Mouse (Mus musculus): ENCODE results near the gene Map4k1.

DNA sequence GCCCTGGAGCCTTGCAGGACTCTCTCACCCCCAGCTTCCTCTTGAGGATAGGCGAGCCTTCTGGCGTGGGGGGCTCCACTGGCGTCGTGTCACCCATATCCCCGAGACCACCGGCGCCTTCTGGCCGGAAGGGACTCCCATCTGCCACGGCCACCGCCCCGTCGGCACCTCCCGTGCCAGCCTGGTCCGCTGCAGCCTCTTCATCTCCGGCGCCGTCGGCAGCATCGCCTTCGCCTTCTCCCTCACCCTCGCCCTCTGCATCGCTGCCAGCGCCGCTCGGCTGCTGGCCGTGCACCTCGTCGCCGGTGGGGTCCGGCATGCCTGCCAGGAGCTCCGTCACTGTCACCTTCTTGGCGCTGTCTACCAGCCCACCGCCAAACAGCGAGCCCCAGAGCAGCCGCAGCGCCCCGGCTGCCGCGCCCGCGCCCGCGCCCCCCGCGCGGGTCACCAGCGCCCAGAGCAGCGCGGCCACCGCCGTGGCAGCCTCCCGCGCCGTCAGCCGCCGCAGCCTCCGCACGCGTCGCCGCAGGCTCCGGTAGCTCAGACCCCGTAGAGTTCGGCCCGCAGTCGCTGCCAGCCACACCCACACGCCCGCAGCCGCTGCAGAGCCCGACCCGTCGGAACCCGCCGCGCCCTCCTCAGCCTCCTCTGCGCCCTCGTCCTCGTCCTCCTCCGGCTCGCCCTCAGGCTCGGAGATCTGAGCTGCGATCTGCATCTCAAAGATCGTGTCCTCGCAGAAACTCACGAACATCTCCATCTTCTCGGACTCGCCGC lies 37.8 kb downstream of the Map4k1 start:
- TF ChIP-seq TAL1 (conservative IDR thresholded peaks at IDR 0.05; ENCODE audit: low read depth, low read length): no peak
- TF ChIP-seq CTCF (IDR thresholded peaks at IDR 0.05; ENCODE audit: low read depth, low read length): no peak

Measured in G1E (cell line).